Mouse (Mus musculus): ENCODE measurements around the gene Slc7a5. TPM values are rescaled to one million over a fixed set of nuclear protein-coding genes. Genes with fewer than 3 reads are reported as not detected.

The Slc7a5 gene
- polyA plus RNA-seq, 1 experiment from 2014 or later = 28.1 TPM

GRCm38 (mm10) chr8:121889810-121890785 lies 17.4 kb downstream of the Slc7a5 start:
- Histone ChIP-seq H3K4me2 (no peak overlapping the region), H3K27ac (no peak overlapping the region), H3K9ac (no peak overlapping the region), H3K27me3 (no peaks in the 10 kb centered on the region), H3K9me3 (replicated peaks) (no peaks in the 10 kb centered on the region), H3K36me3 (ENCODE audit: poor library complexity, severe bottlenecking) (peaks cover 45% of the 10 kb centered on the region), H3K4me3 (no peak overlapping the region), H3K4me1 (no peaks in the 10 kb centered on the region)
- WGBS = 87% methylated on average over 15 of the region's 15 CpGs
- no peak for ATAC-seq

- Histone ChIP-seq H3K4me3 (no peak overlapping the region), H3K4me2 (no peak overlapping the region), H3K4me1 (no peaks in the 10 kb centered on the region), H3K27ac (no peak overlapping the region), H3K27me3 (no peaks in the 10 kb centered on the region), H3K9ac (no peak overlapping the region), H3K9me3 (replicated peaks) (no peaks in the 10 kb centered on the region), H3K36me3 (ENCODE audit: poor library complexity, severe bottlenecking) (peaks cover 47% of the 10 kb centered on the region)
- ATAC-seq = no peak
- WGBS = 97% methylated on average over 1 of the region's 1 CpGs
Observed at GRCm38 (mm10) chr8:121889317-121889716, 18.2 kb downstream of the Slc7a5 start.

- 83% methylated on average over 1 of the region's 1 CpGs for WGBS
- Histone ChIP-seq H3K4me2 (no peak overlapping the region), H3K27ac (no peak overlapping the region), H3K4me3 (no peak overlapping the region), H3K9ac (no peak overlapping the region), H3K9me3 (replicated peaks) (no peaks in the 10 kb centered on the region), H3K27me3 (no peaks in the 10 kb centered on the region), H3K4me1 (no peaks in the 10 kb centered on the region), H3K36me3 (ENCODE audit: poor library complexity, severe bottlenecking) (peaks cover 61% of the 10 kb centered on the region)
- no peak for ATAC-seq
Observed at GRCm38 (mm10) chr8:121887547-121887946, 19.9 kb downstream of the Slc7a5 start.

- Histone ChIP-seq H3K27me3 (no peaks in the 10 kb centered on the region), H3K4me2 (no peak overlapping the region), H3K9me3 (replicated peaks) (no peaks in the 10 kb centered on the region), H3K36me3 (ENCODE audit: poor library complexity, severe bottlenecking) (peaks cover 73% of the 10 kb centered on the region), H3K4me1 (no peaks in the 10 kb centered on the region), H3K9ac (no peak overlapping the region), H3K27ac (no peak overlapping the region), H3K4me3 (no peak overlapping the region)
- no peak for ATAC-seq
- WGBS = 85% methylated on average over 6 of the region's 6 CpGs
Observed at GRCm38 (mm10) chr8:121885433-121885832, 22.1 kb downstream of the Slc7a5 start.

GRCm38 (mm10) chr8:121885001-121885400 lies 22.5 kb downstream of the Slc7a5 start:
- H3K36me3 ChIP-seq (ENCODE audit: poor library complexity, severe bottlenecking) = peaks cover 73% of the 10 kb centered on the region
- no peaks in the 10 kb centered on the region for H3K27me3 ChIP-seq
- H3K27ac ChIP-seq = no peak overlapping the region
- no peaks in the 10 kb centered on the region for H3K9me3 ChIP-seq (replicated peaks)
- no peak overlapping the region for H3K9ac ChIP-seq
- H3K4me3 ChIP-seq = no peak overlapping the region
- H3K4me1 ChIP-seq = no peaks in the 10 kb centered on the region
- H3K4me2 ChIP-seq = no peak overlapping the region
- no peak for ATAC-seq
- WGBS = 96% methylated on average over 9 of the region's 9 CpGs

- H3K4me2 ChIP-seq = no peak overlapping the region
- ATAC-seq = no peak
- no peak overlapping the region for H3K27ac ChIP-seq
- peaks cover 73% of the 10 kb centered on the region for H3K36me3 ChIP-seq (ENCODE audit: poor library complexity, severe bottlenecking)
- peaks cover 7% of the 10 kb centered on the region; the same call in 1 of the 2 replicates for H3K4me1 ChIP-seq
- no peaks in the 10 kb centered on the region for H3K9me3 ChIP-seq (replicated peaks)
- 84% methylated on average over 3 of the region's 3 CpGs for WGBS
- H3K27me3 ChIP-seq = no peaks in the 10 kb centered on the region
- H3K4me3 ChIP-seq = no peak overlapping the region
- H3K9ac ChIP-seq = no peak overlapping the region
Observed at GRCm38 (mm10) chr8:121884181-121884580, 23.3 kb downstream of the Slc7a5 start.

- Histone ChIP-seq H3K36me3 (ENCODE audit: poor library complexity, severe bottlenecking) (peaks cover 55% of the 10 kb centered on the region), H3K4me3 (no peak overlapping the region), H3K9me3 (replicated peaks) (no peaks in the 10 kb centered on the region), H3K4me2 (no peak overlapping the region), H3K9ac (no peak overlapping the region), H3K4me1 (peaks cover 8% of the 10 kb centered on the region; the same call in 1 of the 2 replicates), H3K27me3 (no peaks in the 10 kb centered on the region), H3K27ac (no peak overlapping the region)
- whole genome bisulfite sequencing = 86% methylated on average over 5 of the region's 5 CpGs
- no peak for ATAC-seq
Observed at GRCm38 (mm10) chr8:121881921-121882320, 25.6 kb downstream of the Slc7a5 start.

GRCm38 (mm10) chr8:121880818-121881217 lies 26.7 kb downstream of the Slc7a5 start:
- ATAC-seq = no peak
- Histone ChIP-seq H3K36me3 (ENCODE audit: poor library complexity, severe bottlenecking) (peaks cover 45% of the 10 kb centered on the region), H3K27ac (no peak overlapping the region)

GRCm38 (mm10) chr8:121879712-121880111 lies 27.8 kb downstream of the Slc7a5 start:
- no peak for ATAC-seq
- peaks cover 34% of the 10 kb centered on the region for H3K36me3 ChIP-seq (ENCODE audit: poor library complexity, severe bottlenecking)
- H3K27me3 ChIP-seq = no peaks in the 10 kb centered on the region
- no peak overlapping the region for H3K4me2 ChIP-seq
- H3K4me1 ChIP-seq = peaks cover 8% of the 10 kb centered on the region; the same call in 1 of the 2 replicates
- no peaks in the 10 kb centered on the region for H3K9me3 ChIP-seq (replicated peaks)
- no peak overlapping the region for H3K4me3 ChIP-seq
- 84% methylated on average over 3 of the region's 3 CpGs for WGBS
- H3K27ac ChIP-seq = no peak overlapping the region
- no peak overlapping the region for H3K9ac ChIP-seq

More at GRCm38 (mm10) chr8:121880818-121881217, 26.7 kb downstream of the Slc7a5 start:
- Histone ChIP-seq H3K4me1 (peaks cover 8% of the 10 kb centered on the region; the same call in 1 of the 2 replicates), H3K4me2 (no peak overlapping the region), H3K4me3 (no peak overlapping the region), H3K9ac (no peak overlapping the region), H3K9me3 (replicated peaks) (no peaks in the 10 kb centered on the region), H3K27me3 (no peaks in the 10 kb centered on the region)
- WGBS = 81% methylated on average over 1 of the region's 1 CpGs

- Histone ChIP-seq H3K4me2 (no peak overlapping the region), H3K4me1 (peaks cover 8% of the 10 kb centered on the region; the same call in 1 of the 2 replicates), H3K27me3 (no peaks in the 10 kb centered on the region), H3K9me3 (replicated peaks) (no peaks in the 10 kb centered on the region), H3K9ac (no peak overlapping the region), H3K36me3 (ENCODE audit: poor library complexity, severe bottlenecking) (peaks cover 16% of the 10 kb centered on the region), H3K4me3 (no peak overlapping the region), H3K27ac (no peak overlapping the region)
- 89% methylated on average over 7 of the region's 7 CpGs for WGBS
- ATAC-seq = no peak
Observed at GRCm38 (mm10) chr8:121877828-121878480, 29.5 kb downstream of the Slc7a5 start.

- H3K27ac ChIP-seq = no peak overlapping the region
- H3K36me3 ChIP-seq (ENCODE audit: poor library complexity, severe bottlenecking) = peaks cover 8% of the 10 kb centered on the region; the same call in 1 of the 2 replicates
- no peak overlapping the region for H3K4me2 ChIP-seq
- peaks cover 12% of the 10 kb centered on the region for H3K4me1 ChIP-seq
- H3K9me3 ChIP-seq (replicated peaks) = no peaks in the 10 kb centered on the region
- no peak overlapping the region for H3K4me3 ChIP-seq
- no peak overlapping the region for H3K9ac ChIP-seq
- WGBS = 78% methylated on average over 5 of the region's 5 CpGs
- H3K27me3 ChIP-seq = no peaks in the 10 kb centered on the region
- no peak for ATAC-seq
Observed at GRCm38 (mm10) chr8:121877212-121877611, 30.3 kb downstream of the Slc7a5 start.

GRCm38 (mm10) chr8:121875517-121875916 lies 32.0 kb downstream of the Slc7a5 start:
- no peak overlapping the region for H3K4me3 ChIP-seq
- no peak overlapping the region for H3K9ac ChIP-seq
- H3K4me2 ChIP-seq = no peak overlapping the region
- ATAC-seq = no peak
- H3K4me1 ChIP-seq = peaks cover 18% of the 10 kb centered on the region
- 89% methylated on average over 9 of the region's 9 CpGs for WGBS
- H3K27me3 ChIP-seq = no peaks in the 10 kb centered on the region
- no peaks in the 10 kb centered on the region for H3K9me3 ChIP-seq (replicated peaks)
- no peak overlapping the region for H3K27ac ChIP-seq
- H3K36me3 ChIP-seq (ENCODE audit: poor library complexity, severe bottlenecking) = no peaks in the 10 kb centered on the region

Data from forebrain, embryonic 13.5 days (tissue).